Mouse (Mus musculus) liver, adult 2 months (tissue): ENCODE measurements around the gene Vtcn1.

Experiments used
- CTCF ChIP-seq: fragments of 200-500 bp; IDR thresholded peaks from 2 replicates; pipeline ENCODE4 v1.5.1; 2011; ENCODE audit warnings: low read depth, low read length, control low read depth
- POLR2A ChIP-seq: fragments of 200-500 bp; IDR thresholded peaks from 2 replicates; pipeline ENCODE4 v1.6.1; 2011; ENCODE audit warnings: low read length, control low read depth; ENCODE audit not compliant: insufficient read depth; ENCODE audit errors: extremely low read depth

DNA sequence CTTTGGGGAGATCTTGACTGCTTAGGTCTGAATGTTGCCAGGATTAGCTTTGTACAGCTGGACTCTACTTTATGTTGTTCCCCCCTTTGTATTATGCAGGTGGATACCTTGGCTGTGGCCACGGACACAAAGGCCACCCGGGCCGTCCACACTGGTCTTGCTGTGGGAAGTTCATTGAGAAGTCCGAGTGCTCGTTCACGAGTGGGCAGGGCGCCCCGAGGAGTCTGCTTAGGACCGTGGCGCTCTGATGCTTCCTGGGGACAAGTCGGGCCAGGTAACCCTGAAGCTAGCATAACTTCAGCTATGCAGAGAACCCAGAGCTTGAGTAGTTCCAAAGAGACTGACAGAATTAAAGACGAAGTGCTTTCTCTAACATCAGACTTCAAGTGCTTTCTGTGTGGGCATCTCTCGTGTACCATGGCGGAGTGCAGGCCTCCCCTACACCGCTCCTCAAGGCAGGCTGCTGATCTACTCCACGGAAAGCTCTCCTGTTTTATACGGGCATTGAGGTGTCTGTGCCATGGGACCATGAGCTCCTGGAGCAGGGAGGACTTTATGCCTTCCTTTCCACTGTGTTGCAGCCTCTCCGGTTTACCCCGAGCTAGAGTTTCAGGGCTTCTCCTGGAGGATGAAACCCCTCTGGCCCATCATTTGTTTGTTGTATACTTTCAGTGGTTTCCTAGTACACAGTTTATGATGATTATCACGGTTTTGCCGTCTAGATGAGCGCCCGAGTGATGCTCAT, 106.2 kb downstream of the Vtcn1 start:
- no peak for TF ChIP-seq POLR2A
- no peak for TF ChIP-seq CTCF
